Mouse (Mus musculus) urinary bladder, postnatal 10 days (tissue): ENCODE data around the gene Cct8l1.

ENCODE experiments used
- DNase-seq: peaks from one replicate; pipeline ENCODE4 v3.0.0; 2022; ENCODE audit warnings: low spot score

Cct8l1 gene

GRCm38 (mm10) chr5:25515767-25516166, at the start of gene Cct8l1:
Gene Cct8l1 (plus strand): TSS chr5:25516067.
- no peak for DNase-seq

- DNase-seq = no peak
Observed at GRCm38 (mm10) chr5:25472070-25472469, 43.8 kb upstream of the Cct8l1 start.

- DNase-seq = no peak
Observed at GRCm38 (mm10) chr5:25475789-25476188, 40.1 kb upstream of the Cct8l1 start.

- no peak for DNase-seq
Observed at GRCm38 (mm10) chr5:25478863-25479262, 37.0 kb upstream of the Cct8l1 start.

GRCm38 (mm10) chr5:25496652-25497051, 19.2 kb upstream of the Cct8l1 start:
- DNase-seq = no peak

GRCm38 (mm10) chr5:25497369-25497719, 18.5 kb upstream of the Cct8l1 start:
- no peak for DNase-seq

- DNase-seq = peak; percentile 15
Observed at GRCm38 (mm10) chr5:25497720-25498345, 18.0 kb upstream of the Cct8l1 start.

GRCm38 (mm10) chr5:25498346-25498820, 17.5 kb upstream of the Cct8l1 start, which contains the start of gene Kmt2c:
Gene Kmt2c (minus strand): TSS chr5:25498783.
- DNase-seq = peak; percentile 35

- peak; percentile 10 for DNase-seq
Observed at GRCm38 (mm10) chr5:25498821-25499422, 16.9 kb upstream of the Cct8l1 start.

GRCm38 (mm10) chr5:25499423-25500398, 16.2 kb upstream of the Cct8l1 start:
- DNase-seq = peak; percentile 90

- no peak for DNase-seq
Observed at GRCm38 (mm10) chr5:25500686-25501085, 15.2 kb upstream of the Cct8l1 start.

GRCm38 (mm10) chr5:25506041-25506440, 9.8 kb upstream of the Cct8l1 start:
- no peak for DNase-seq

GRCm38 (mm10) chr5:25516301-25516895, 531 bp downstream of the Cct8l1 start:
- DNase-seq = no peak

- no peak for DNase-seq
Observed at GRCm38 (mm10) chr5:25517550-25517949, 1.7 kb downstream of the Cct8l1 start.

- no peak for DNase-seq
Observed at GRCm38 (mm10) chr5:25519820-25520219, 4.0 kb downstream of the Cct8l1 start.

GRCm38 (mm10) chr5:25521461-25521860, 5.6 kb downstream of the Cct8l1 start:
- DNase-seq = no peak

- no peak for DNase-seq
Observed at GRCm38 (mm10) chr5:25526116-25526515, 10.2 kb downstream of the Cct8l1 start.

- no peak for DNase-seq
Observed at GRCm38 (mm10) chr5:25526926-25527325, 11.1 kb downstream of the Cct8l1 start.

GRCm38 (mm10) chr5:25527971-25528370, 12.1 kb downstream of the Cct8l1 start:
- DNase-seq = no peak

GRCm38 (mm10) chr5:25528851-25529528, 13.1 kb downstream of the Cct8l1 start:
- DNase-seq = no peak
